Mouse (Mus musculus): Measurements from ENCODE around the gene Sel1l. TPM values are rescaled to one million over a fixed set of nuclear protein-coding genes. Genes with fewer than 3 reads are reported as not detected.

Gene Sel1l
- polyA plus RNA-seq, 2 experiments = 12.8 to 28.3 TPM

DNA sequence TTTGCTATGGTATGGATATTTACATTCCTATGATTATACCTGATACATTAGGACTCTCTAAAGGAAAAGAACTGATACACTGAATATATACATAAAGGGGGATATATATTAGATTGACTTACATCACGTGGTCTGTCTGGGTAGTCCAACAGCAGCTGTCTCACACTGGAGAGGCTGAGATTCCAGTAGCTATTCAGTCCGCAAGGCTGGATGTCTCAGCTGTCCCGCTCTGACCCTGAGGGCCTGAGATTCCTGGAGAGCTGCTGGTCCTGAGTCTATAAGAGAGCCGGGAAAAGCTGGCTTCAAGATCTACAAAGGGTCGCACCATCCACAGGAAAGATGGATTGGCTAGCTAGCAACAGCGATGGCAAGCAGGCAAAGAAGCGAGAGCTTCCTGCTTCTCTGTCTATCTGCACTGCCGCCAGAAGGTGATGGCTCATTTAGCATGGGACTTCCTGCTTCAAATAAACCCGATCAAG lies 61.0 kb downstream of the Sel1l start, which contains the start of gene Ston2:
Gene Ston2 (minus strand): TSS at position 429 of the 479 bp plus-strand sequence.
- DNase-seq (ENCODE audit: low read depth in 3 of 3, low spot score in 3 of 3) = no peak
- no peak for ATAC-seq (ENCODE audit: insufficient read depth)
- H3K4me3 ChIP-seq (ENCODE audit: insufficient read depth in 1 of 2, low read depth in 2 of 2, low read length in 2 of 2) = no peak within 1 kb of the TSS
- H3K9ac ChIP-seq (replicated peaks) = no peak within 1 kb of the TSS
- H3K9me3 ChIP-seq (ENCODE audit: control insufficient read depth, low read length) = no peaks in the 10 kb centered on the region
- no peak within 1 kb of the TSS for H3K4me2 ChIP-seq (ENCODE audit: low read depth)
- no peaks in the 10 kb centered on the region; the same call in 1 of the 2 replicates for H3K27me3 ChIP-seq (ENCODE audit: control insufficient read depth, insufficient read depth, low read length)
- WGBS (ENCODE audit: insufficient replicate concordance) = 62% methylated on average over 9 of the region's 9 CpGs
- H3K36me3 ChIP-seq (replicated peaks; ENCODE audit: control insufficient read depth, insufficient read depth, low read depth) = no peaks in the 10 kb centered on the region
- no peak within 1 kb of the TSS for H3K27ac ChIP-seq
- H3K4me1 ChIP-seq (replicated peaks; ENCODE audit: control insufficient read depth in 2 of 2, insufficient read depth in 2 of 2, low read length in 1 of 2) = no peaks in the 10 kb centered on the region
- TF ChIP-seq EP300 (IDR thresholded peaks at IDR 0.05; ENCODE audit: low read depth) (no peak), CTCF (IDR thresholded peaks at IDR 0.05; ENCODE audit: low read depth) (no peak)

DNA sequence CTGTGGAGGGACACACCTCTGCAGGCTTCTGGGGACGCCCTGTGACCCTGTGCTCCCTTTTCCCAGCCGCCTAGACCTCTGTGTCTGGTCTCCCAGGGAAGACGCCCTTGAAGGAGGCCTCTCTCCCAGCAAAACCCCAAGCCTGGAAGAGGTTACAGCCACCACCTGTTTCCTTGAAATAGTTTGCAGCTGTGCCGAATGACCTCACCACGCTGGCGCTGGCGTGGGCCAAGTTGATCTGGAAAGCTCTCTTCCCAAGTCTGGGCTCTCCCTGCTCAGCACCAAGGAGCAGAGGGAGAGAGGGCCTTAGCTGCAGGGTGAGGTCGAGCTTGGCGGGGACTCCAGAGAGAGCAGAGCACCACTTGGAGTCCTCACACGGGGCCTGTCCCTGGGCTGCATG lies 62.6 kb downstream of the Sel1l start:
- no peak overlapping the region for H3K27ac ChIP-seq
- no peak overlapping the region for H3K9ac ChIP-seq (replicated peaks)
- DNase-seq (ENCODE audit: low read depth in 3 of 3, low spot score in 3 of 3) = no peak
- H3K4me3 ChIP-seq (ENCODE audit: insufficient read depth in 1 of 2, low read depth in 2 of 2, low read length in 2 of 2) = no peak overlapping the region
- no peaks in the 10 kb centered on the region; the same call in 1 of the 2 replicates for H3K27me3 ChIP-seq (ENCODE audit: control insufficient read depth, insufficient read depth, low read length)
- WGBS (ENCODE audit: insufficient replicate concordance) = 45% methylated on average over 10 of the region's 10 CpGs
- H3K36me3 ChIP-seq (replicated peaks; ENCODE audit: control insufficient read depth, insufficient read depth, low read depth) = no peaks in the 10 kb centered on the region
- ATAC-seq (ENCODE audit: insufficient read depth) = no peak
- H3K4me1 ChIP-seq (replicated peaks; ENCODE audit: control insufficient read depth in 2 of 2, insufficient read depth in 2 of 2, low read length in 1 of 2) = no peaks in the 10 kb centered on the region
- no peaks in the 10 kb centered on the region for H3K9me3 ChIP-seq (ENCODE audit: control insufficient read depth, low read length)
- TF ChIP-seq CTCF (IDR thresholded peaks at IDR 0.05; ENCODE audit: low read depth) (no peak), EP300 (IDR thresholded peaks at IDR 0.05; ENCODE audit: low read depth) (no peak)
- H3K4me2 ChIP-seq (ENCODE audit: low read depth) = no peak overlapping the region

GRCm38 (mm10) chr12:91781432-91781831 lies 67.5 kb downstream of the Sel1l start:
- Histone ChIP-seq H3K27me3 (ENCODE audit: control insufficient read depth, insufficient read depth, low read length) (no peaks in the 10 kb centered on the region; the same call in 1 of the 2 replicates), H3K36me3 (replicated peaks; ENCODE audit: control insufficient read depth, insufficient read depth, low read depth) (no peaks in the 10 kb centered on the region), H3K27ac (no peak overlapping the region), H3K4me1 (replicated peaks; ENCODE audit: control insufficient read depth in 2 of 2, insufficient read depth in 2 of 2, low read length in 1 of 2) (peaks cover 0 to 4% of the 10 kb centered on the region in 2 experiments; a peak in 1 of 4 replicates), H3K4me2 (ENCODE audit: low read depth) (no peak overlapping the region), H3K9me3 (ENCODE audit: control insufficient read depth, low read length) (no peaks in the 10 kb centered on the region), H3K4me3 (ENCODE audit: insufficient read depth in 1 of 2, low read depth in 2 of 2, low read length in 2 of 2) (no peak overlapping the region), H3K9ac (replicated peaks) (no peak overlapping the region)
- no peak for TF ChIP-seq EP300 (IDR thresholded peaks at IDR 0.05; ENCODE audit: low read depth)
- TF ChIP-seq CTCF (IDR thresholded peaks at IDR 0.05; ENCODE audit: low read depth) = no peak
- ATAC-seq (ENCODE audit: insufficient read depth) (no peak), DNase-seq (ENCODE audit: low read depth in 3 of 3, low spot score in 3 of 3) (no peak)
- 76% methylated on average over 5 of the region's 5 CpGs for WGBS (ENCODE audit: insufficient replicate concordance)

GRCm38 (mm10) chr12:91780531-91780930 lies 68.4 kb downstream of the Sel1l start:
- no peak overlapping the region for H3K9ac ChIP-seq (replicated peaks)
- DNase-seq (ENCODE audit: low read depth in 3 of 3, low spot score in 3 of 3) (no peak), ATAC-seq (ENCODE audit: insufficient read depth) (no peak)
- H3K27ac ChIP-seq = no peak overlapping the region
- H3K4me1 ChIP-seq (replicated peaks; ENCODE audit: control insufficient read depth in 2 of 2, insufficient read depth in 2 of 2, low read length in 1 of 2) = peaks cover 0 to 7% of the 10 kb centered on the region in 2 experiments; a peak in 1 of 4 replicates
- H3K4me3 ChIP-seq (ENCODE audit: insufficient read depth in 1 of 2, low read depth in 2 of 2, low read length in 2 of 2) = no peak overlapping the region
- TF ChIP-seq EP300 (IDR thresholded peaks at IDR 0.05; ENCODE audit: low read depth) (no peak), CTCF (IDR thresholded peaks at IDR 0.05; ENCODE audit: low read depth) (no peak)
- WGBS (ENCODE audit: insufficient replicate concordance) = 66% methylated on average over 3 of the region's 3 CpGs
- no peak overlapping the region for H3K4me2 ChIP-seq (ENCODE audit: low read depth)
- H3K27me3 ChIP-seq (ENCODE audit: control insufficient read depth, insufficient read depth, low read length) = no peaks in the 10 kb centered on the region
- no peaks in the 10 kb centered on the region for H3K36me3 ChIP-seq (replicated peaks; ENCODE audit: control insufficient read depth, insufficient read depth, low read depth)
- no peaks in the 10 kb centered on the region for H3K9me3 ChIP-seq (ENCODE audit: control insufficient read depth, low read length)

GRCm38 (mm10) chr12:91779004-91779365 lies 70.0 kb downstream of the Sel1l start:
- Histone ChIP-seq H3K27me3 (ENCODE audit: control insufficient read depth, insufficient read depth, low read length) (no peaks in the 10 kb centered on the region), H3K27ac (no peak overlapping the region), H3K9me3 (ENCODE audit: control insufficient read depth, low read length) (no peaks in the 10 kb centered on the region), H3K4me2 (ENCODE audit: low read depth) (peak overlapping the region; percentile 98), H3K36me3 (replicated peaks; ENCODE audit: control insufficient read depth, insufficient read depth, low read depth) (no peaks in the 10 kb centered on the region), H3K4me1 (replicated peaks; ENCODE audit: control insufficient read depth in 2 of 2, insufficient read depth in 2 of 2, low read length in 1 of 2) (peaks cover 0 to 15% of the 10 kb centered on the region in 2 experiments; a peak in 3 of 4 replicates), H3K4me3 (ENCODE audit: insufficient read depth in 1 of 2, low read depth in 2 of 2, low read length in 2 of 2) (peak overlapping the region; percentile 55 to 84), H3K9ac (replicated peaks) (peak overlapping the region; percentile 68)
- under 1% methylated on average over 35 of the region's 35 CpGs for WGBS (ENCODE audit: insufficient replicate concordance)
- DNase-seq (ENCODE audit: low read depth in 3 of 3, low spot score in 3 of 3) = peak; percentile 69 to 74 (median 73)
- ATAC-seq (ENCODE audit: insufficient read depth) = peak; percentile 95
- TF ChIP-seq CTCF (IDR thresholded peaks at IDR 0.05; ENCODE audit: low read depth) (no peak), EP300 (IDR thresholded peaks at IDR 0.05; ENCODE audit: low read depth) (no peak)
